Mouse (Mus musculus) thymus, postnatal 4 days (tissue): ENCODE measurements at regions not wholly inside any gene's neighbourhood (a gene's known extent, or its start where the extent isn't known, plus 50 kb on each side); places are given as distances from the start of the nearest gene placed in this dataset.
A peak's percentile ranks its signal among the peaks of the same experiment; 100 is the strongest.

Source experiments
- DNase-seq: peaks from one replicate; pipeline ENCODE4 v3.0.0; 2021

DNA sequence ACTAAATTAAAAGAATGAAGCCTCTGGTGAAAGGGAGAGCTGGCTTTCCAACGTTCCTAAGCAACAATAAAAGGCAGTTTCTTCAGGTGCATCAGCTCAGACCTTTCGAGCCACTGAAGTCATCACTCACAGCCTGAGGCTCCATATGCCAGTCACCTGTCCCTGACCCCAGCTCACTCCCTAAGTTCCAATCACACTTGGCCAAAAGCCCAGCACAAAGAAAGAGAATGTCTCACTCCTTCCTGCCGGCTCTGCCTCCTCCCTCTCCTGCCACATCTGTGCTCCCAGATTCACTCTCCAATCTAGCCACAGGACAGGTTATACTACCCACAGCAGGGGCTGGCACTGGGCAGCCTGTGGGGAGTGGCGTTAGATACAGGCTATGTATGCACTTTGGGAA is 150.7 kb downstream of the Psat1 start:
- no peak for DNase-seq

DNA sequence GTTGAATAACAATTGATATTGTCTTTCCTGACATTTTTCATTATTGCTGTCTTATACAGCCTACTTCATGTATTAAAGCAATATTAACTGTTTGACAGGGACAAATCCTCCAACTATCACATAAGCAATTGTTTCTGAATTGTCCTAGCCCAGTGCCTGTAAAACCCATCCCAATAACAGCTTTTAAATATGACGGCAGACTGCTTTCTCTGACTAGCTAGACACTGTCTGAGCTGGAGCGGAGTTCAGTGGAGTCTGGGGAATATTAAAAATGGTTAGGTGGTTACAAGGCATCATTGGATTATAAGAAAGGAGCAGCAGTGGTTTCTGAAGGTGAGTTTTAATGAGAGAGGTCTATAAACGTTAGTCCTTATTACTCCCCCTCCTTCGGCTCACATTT is 155.2 kb downstream of the Psat1 start:
- no peak for DNase-seq

DNA sequence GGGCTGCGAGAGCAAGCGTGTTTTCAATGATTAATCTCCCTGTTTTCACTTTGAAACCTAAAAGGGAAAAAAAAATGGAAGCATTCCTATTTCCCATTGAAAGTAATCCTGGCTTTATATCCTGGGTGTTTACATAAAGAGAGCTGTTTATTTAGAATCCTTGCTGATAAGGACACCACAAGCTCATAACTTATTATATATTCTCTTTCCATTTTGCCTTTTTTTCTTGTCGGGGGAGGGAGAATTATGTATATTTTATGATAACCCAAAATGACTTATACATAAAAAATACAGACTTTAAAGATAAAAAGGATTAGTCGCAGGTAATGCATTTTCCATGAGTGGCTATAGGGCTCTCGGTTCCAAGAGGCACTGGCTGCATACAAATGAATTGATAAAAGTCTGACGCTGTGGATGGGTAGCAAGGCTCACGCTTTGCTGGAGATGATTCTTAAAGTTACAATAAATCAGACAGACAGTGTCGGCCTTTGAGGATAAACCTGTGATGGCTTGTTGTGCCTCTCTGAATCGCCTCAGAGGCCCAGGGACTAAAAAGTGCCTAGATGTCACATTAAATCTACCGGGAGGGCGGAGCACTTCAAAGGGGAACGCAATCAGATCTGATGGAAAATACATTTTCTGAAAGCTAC is 155.7 kb downstream of the Psat1 start:
- no peak for DNase-seq

DNA sequence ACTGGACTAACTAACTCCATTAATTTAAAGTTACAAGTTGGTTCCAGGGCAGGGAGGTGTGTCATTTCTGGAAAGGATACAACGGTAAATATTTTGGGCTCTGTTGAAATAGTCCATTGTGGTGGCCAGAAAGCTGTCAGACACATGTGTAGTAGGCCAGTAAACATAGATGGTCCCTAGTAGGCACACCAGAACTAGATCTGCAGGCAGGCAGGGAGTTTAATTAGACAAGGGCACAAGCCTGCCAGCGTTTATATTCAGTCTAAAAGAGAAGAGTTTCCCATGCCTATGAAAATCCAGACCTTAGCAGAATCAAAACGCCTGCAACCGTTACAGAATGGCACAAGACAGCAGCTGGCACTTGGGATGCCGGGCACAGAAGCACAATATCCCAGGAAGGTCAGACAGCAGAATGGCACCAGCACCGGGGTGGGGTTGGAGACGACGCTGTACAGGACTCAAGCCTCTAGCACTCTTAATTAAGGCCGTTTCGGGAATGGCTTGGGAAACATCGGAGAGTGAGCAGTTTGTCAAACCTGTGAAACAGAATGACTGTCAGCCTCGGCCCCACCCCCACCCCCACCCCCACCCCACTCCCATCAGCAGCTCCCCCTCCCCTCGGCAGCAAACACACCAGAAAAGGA is 156.4 kb downstream of the Psat1 start:
- no peak for DNase-seq

DNA sequence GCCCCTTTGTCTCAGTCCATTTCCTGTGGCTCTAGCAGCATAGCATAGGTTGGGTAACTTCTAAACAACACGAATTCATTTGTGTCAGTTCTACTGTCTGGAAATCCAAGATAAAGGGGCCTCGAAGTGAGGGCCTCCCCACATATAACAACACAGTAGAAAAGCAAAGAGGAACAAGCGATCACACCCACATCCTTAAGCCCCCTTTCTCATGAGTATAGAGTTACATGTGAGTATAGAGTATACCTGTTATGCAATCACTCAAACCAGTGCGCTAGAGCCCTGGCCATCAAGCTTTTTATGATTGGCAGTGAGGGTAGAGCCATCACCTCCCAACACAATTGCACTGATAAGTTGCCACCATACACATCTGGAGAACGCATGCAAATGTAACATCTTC is 157.4 kb downstream of the Psat1 start:
- DNase-seq = no peak

DNA sequence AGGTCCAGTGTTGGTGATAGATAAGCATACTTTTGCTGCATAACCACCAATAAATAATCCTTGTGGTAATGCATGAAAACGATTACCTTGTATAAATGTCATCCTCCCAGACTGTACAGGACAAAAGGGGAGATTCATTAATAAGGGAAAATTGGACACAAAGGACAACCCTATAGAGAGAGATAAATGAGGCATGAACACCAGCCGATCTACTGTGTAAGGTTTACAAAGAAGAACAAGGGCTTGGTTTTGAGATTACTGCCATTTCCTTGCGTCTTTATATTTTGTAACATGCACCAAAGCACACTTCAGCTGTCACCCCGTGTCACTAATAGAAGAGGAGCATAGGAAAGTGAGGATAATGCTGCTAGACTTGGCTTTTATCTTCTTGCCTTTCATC is 162.5 kb downstream of the Psat1 start:
- DNase-seq = no peak

DNA sequence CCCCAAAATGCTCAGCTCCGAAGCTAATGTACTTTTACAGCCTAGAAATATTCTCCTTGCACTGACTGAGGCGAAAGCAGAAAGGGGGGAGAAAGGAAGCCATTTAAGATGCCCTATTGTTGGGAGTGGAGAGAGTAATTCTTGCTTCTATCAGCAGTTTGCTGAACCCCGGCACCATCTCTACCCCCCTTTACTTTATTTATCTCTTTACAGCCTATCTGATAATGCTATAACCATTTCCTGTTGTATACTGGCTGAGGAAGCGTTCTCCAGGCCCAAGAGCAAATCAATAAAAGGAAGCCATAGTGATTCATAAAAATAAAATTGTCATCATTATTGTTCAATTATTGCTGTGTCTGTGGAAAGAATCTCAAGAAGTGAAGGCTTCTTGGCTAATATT is 177.5 kb downstream of the Psat1 start:
- DNase-seq = no peak

- DNase-seq = no peak
These were observed 186.1 kb downstream of the Psat1 start for GRCm38 (mm10) chr19:15761086-15761485.

DNA sequence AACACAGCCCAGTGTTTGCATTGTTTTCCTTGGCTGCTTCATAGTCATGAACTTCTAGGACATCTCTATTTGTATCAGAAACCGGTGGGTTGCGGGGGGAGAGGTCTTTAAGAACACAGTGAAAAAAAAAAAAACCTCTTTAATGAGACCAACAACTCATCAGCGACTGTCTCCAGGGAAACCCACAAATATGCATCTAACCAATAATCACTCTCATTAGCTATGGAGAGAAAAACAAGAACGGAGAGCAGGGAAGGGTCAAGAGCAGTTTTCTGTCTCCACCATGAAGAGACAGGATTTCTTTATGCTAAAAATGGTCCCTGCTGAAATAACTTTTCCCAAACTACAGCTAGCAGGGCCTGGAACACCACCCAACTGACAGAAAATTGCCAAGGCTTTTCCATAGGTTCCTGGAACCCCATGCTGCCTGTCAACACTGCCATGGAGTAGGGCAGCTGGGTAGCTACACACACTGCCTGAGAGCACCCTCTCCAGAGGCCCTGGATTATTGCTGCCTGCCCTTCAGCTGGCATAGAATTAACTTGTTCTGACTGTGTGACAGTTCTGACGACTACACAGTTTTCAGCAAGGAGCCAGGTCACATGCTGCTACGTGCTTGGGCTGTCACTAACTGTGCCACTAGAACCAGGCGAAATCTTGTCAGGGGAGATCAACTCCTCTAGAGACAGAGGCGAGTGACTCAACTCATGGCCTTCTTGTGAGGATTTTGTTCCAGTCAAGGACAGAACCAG is 201.9 kb downstream of the Psat1 start:
- no peak for DNase-seq

- no peak for DNase-seq
These were observed 210.9 kb downstream of the Psat1 start for GRCm38 (mm10) chr19:15736200-15736599.

DNA sequence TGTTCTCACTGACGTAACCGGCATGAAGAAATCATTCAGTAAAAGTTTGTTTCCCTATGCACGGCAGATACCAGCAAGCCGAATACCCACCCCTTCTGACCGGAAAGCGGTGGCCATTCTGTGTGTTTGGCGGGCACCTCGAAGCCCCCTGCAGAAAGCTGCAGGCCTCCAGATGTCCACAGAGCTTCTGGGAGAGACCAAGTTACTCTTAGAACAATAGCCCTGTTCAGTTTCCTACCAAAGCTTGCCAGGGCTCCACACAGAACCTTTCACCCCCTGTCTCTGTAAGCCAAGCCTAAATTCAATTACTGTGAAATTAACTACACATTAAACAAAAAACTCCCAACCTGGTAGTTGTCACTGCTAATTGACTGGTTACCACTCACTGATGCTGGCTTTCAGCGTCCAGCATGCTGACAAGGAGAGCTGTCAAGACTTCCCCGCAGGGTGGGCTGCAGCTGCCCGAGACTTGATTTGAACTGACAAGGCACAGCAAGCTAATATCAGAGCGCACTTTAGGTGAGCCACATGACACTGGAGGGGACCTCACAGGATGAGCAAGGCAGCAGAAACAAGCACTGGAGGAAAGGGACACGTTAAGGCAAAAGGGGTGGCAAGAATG is 220.2 kb downstream of the Psat1 start:
- no peak for DNase-seq

- no peak for DNase-seq
These were observed 254.6 kb downstream of the Psat1 start for GRCm38 (mm10) chr19:15692379-15693023.

- DNase-seq = no peak
These were observed 277.1 kb downstream of the Psat1 start for GRCm38 (mm10) chr19:15669996-15670395.

DNA sequence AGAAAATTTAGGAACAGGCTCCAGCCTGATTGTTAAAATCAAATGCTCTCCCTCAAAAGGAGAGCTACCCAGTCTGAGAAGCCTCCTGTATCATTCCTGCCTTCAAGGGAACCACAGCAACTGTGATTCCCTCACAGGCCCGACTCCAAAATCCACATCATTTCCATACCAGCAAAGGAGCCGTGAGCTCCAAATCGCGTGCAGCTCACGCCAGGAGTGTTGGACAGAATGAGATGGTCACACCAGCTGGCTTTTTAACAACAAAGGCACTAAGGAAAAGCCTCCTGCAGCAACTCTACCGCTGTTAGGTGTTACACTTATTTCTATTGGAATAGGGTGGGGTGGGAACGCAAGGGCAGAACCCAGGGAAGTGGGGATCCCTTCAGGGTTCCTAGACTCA is 277.6 kb downstream of the Psat1 start:
- no peak for DNase-seq

DNA sequence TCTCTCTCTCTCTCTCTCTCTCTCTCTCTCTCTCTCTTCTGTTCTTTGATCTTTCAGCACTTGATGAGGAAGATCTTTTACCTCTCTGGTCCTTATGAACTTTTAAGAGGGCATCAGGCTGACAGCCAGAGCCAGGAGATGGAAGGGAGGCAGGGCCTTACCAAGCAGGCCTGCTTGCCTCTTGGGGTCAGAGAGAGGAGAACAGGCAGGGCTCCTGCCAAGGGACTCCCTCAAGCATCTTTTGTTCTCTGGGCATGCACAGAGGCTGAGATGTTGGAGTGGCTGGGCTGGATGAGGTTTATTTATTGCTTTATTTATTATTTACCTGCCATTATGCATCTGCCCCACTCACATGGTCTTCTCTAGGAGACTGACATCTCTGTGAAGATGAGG is 278.5 kb downstream of the Psat1 start:
- no peak for DNase-seq

DNA sequence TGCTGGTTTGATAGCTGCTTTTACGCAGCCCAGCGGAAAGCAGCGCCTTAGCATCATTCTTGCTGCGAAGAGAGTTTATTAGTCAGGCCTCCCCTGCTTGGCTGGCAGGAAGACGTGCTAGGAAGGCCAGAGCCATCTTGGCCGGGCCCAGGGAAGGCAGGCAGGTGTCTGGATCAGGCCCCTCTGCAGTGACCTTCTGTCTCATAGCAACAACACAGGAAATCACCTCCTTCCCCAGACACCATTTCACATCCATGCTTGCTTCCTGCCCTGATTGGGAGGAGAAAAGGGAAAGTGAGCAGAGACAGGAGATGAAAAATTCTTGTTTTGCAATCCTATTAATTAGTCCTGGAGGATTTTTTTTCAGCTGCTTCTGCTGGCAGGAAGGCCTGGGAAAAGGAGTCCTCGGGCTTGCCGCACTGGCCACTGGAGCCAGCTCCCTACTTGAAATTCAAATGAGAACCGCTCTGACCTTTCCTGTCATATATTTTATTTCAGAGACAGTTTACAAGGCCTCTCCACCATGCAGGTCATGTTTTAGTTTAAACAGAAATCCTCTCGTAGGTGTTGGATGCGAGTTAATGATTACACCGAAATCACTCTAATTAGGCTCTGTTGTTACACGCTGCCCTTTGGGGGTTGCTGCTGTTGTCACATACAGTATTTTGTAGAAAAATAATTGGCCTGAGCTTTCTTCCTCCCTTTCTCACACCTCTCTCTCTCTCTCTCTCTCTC is 279.1 kb downstream of the Psat1 start:
- no peak for DNase-seq

DNA sequence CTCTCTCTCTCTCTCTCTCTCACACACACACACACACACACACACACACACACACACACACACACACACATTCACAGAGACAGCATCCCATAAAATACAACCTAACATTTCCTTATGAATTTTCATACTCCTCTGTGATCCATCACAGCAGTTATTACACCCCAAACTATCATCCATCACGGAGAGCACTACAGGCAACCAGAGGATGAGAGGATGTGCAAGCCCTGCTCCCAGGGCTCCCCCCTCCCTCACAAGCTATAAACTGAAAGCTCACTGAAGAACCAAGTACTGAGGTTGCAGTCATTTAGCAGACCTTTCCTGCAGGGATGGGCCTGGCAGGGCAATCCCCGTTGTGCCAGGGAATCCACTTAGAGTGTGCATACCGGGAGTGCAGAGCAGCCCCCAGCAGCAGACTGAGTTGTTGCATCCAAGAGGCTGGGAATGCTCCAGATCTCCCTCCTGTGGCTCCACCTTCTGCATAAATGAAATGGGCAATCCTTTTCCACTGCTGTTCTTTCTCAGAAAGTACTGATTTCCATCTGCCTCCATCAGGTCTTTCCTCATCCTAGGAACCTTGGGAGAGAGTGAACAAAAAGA is 283.4 kb downstream of the Psat1 start:
- no peak for DNase-seq

DNA sequence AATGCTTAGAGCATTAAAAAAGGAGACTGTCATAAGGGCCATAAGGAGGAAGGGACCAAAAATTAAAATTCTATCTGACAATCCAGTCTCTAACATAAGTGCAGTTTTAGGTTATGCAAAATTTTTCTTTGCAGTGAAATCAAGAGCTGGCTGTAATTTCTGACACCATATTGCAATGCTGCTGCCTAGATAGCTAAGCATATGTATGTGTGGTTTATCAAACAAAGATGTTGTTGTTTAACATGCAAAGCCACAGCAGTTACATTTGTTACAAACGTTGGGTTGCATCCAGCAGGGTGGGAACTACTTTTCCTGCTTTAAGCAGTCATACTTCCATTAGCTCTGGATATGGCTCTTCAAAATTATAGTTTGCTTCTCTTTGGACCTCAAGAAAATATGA is 288.5 kb downstream of the Psat1 start:
- no peak for DNase-seq

GRCm38 (mm10) chr19:15657846-15658245 is 289.3 kb downstream of the Psat1 start:
- DNase-seq = no peak

DNA sequence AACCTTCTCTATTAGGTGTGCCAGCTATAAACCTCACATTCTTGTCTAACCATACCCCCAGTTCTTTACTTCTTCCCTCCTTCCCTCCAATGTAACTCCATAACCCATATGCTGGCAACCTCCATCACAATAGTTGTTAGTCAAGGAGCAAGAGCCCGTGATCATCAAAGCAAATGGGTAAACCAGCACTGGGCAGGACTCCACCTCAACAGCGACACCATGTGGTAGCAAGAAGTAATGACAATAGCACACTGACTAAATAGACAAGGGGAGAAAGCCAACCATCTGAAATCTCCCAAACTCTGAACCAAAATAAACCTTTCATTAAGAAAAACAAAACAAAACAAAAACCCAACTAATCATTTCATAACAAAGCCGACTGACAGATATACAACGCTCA is 297.8 kb downstream of the Psat1 start:
- DNase-seq = peak; percentile 39

DNA sequence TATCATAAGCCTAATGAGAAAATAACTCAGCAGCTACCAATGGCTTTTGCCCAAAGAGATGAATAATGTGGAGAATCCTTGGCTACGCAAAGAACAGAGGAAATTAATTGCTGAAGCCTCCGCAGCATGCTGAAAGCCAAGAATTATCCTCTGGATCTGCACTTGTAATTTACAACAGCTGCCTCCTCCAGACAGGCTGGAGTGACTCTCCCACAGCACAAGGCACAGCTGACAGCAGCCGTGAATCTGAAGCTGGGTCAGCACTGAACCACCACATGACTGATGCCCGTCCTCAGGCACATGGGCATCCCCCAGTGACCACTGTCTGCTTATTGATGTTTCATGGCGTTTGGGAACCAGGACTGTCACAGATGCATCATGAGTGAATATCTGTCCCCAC is 299.8 kb downstream of the Psat1 start:
- DNase-seq = no peak

DNA sequence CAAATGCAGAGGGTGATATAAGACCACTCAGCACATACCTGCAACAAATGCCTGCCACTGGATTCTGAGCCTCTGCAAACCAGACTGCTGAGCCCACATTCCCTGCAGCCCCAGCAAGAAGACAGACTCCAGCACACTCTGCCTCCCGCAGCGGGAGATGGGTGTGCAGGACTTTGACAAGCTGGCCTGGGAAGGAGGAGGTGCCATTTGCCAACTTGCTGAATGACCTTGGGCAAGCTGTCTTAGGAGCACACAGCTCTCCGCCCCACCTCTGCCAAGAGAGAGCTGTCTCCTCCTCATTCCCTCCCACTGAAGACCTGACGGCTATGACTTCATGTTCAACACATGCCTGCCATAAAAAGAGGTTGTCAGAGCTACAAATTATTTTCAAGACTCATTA is 302.4 kb downstream of the Psat1 start:
- no peak for DNase-seq
